Mouse (Mus musculus): ENCODE data around the gene Dlst. TPM values are rescaled to one million over a fixed set of nuclear protein-coding genes. Genes with fewer than 3 reads are reported as not detected.

The Dlst gene
- total RNA-seq (2021), result 100 to 1,000 TPM; 632 to 665 TPM

- peak; percentile 93 to 95 for DNase-seq
- intact Hi-C loops (cut with DNase I), result no loop called here
Observed at GRCm38 (mm10) chr12:85110698-85111592, at the start of gene Dlst, which contains the start of gene Prox2. Gene Dlst (plus strand): TSS chr12:85110833. Gene Prox2 (minus strand): TSS chr12:85110759.

DNA sequence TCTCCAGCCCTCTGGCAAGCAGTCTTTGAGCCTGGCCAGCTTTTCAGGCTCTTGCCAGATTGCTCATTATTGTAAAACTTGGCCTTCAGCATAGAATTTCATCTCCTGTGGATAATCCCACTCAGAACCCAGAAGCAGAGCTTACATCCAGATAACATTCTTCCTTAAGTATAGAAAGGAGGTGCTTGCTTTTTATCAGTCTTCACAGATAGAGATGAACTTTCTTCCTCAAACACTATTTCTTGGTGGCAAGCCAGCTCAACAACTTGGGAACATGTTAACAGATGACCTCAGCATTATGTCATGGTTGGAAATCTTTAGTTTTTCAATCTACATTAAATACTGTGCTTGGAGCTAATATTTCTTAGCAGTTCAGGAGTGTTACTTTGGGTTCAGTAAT, 39.6 kb upstream of the Dlst start:
- peak in 1 of 2 experiments; percentile 18 for DNase-seq
- intact Hi-C loops (cut with DNase I), result no loop called here

DNA sequence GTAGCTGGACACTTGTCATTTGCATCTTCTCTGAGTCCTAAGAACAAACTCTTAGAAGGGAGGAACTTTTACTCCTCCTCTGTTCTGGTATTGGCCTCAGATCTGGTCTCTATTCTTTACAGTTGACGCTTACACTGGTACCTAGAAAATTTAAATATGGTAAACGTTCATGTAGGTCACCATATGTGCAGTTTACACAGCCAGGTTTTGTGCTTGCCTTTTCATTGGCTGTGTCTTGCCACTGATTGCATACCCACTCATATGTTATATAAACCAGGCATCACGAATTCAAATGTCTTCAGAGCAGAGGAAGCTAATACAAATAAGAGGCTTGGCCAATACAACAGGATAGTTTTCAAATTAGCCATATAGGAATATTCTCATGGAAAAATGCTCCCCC, 33.5 kb upstream of the Dlst start:
- no peak for DNase-seq
- intact Hi-C loops (cut with DNase I), result no loop called here

DNA sequence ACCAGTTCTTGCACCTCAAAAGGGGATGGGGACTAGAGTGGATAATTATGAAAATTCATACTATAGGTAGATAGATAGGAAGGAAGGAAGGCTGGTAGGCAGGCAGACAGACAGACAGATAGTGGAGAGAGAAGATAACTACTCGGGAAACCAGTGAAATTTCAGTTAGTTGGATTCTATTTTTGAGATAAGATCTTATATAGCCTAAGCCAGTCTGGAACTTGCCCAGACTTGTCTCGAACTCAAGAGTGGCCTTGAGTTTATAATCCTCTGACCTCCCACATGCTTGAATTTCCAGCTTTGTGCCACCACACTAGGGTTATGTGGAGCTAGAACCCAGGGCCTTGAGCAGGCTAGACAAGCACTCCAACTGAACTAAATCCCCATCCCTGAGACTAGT, 26.4 kb upstream of the Dlst start:
- DNase-seq, result no peak
- intact Hi-C loops (cut with DNase I), result no loop called here

- intact Hi-C loops (cut with DNase I), result no loop called here
- DNase-seq, result no peak
Observed at GRCm38 (mm10) chr12:85084941-85085340, 25.7 kb upstream of the Dlst start.

DNA sequence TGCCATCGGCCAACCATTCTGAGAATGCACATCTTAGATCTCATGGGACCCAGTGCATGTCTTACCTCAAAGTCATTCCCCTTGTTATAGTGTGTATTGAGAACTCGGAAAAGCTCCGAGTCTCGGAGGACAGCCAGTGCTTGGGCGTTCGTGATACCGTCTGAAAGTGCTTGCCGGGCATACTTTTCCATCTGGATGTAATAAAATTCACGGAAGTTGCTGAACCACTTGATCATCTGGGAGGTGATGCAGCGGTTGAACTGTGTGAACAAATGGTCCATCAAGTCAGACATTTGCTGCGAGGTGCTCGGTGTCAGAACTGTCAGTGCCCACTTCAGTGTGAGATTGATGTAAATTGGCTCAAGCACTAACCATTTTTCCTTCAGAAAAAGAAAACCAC, 22.8 kb upstream of the Dlst start:
- intact Hi-C loops (cut with DNase I), result no loop called here
- no peak for DNase-seq

- intact Hi-C loops (cut with DNase I), result no loop called here
- DNase-seq, result no peak
Observed at GRCm38 (mm10) chr12:85091190-85091589, 19.4 kb upstream of the Dlst start.

DNA sequence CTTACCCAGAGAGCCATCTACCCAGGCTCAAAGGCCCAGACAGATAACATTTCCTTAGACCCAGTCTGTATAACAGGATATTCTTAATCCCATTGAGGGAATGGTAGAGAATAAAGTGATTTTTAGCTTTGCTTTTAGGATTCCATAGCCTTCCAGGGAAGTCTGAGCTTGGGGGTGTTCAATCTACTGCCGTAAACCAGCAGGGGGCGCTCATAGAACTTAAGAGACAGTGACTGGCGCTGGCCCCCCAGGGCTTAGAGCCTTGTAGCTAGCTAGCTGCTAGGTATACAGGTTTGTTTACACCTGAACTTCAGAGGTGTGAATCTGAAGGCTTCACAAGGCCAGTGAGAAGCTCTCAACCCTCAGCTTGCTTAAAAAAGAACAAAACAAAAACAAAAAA, 18.4 kb upstream of the Dlst start:
- peak; percentile 60 to 78 for DNase-seq
- intact Hi-C loops (cut with DNase I), result loop anchor here (1.0 kb wide), 1 partner anchor 213 kb away; no protein-coding TSS in a partner anchor

DNA sequence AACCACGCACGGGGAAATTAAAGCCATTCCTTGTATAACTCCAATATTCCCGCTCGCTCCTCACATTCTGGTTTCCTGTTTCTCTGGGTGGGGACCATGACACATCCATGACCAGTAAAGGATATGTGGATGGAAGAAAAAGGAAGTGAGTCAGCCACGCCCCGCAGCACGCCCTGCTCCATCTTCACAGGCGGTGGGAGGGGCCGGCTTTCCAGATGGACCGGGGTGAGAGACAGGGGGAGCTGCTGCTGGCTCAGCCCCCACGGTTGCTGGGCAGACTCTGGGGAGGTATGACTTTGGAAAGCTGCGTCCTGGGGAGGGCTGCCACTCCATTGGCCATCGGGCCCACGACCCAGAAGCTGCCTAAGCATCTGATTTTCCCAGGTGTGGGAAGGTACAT, 16.6 kb upstream of the Dlst start:
- DNase-seq, result peak; percentile 66 to 76
- intact Hi-C loops (cut with DNase I), result no loop called here

GRCm38 (mm10) chr12:85094706-85095105, 15.9 kb upstream of the Dlst start:
- DNase-seq, result peak; percentile 48 to 60
- intact Hi-C loops (cut with DNase I), result no loop called here

- DNase-seq, result peak in 1 of 2 experiments; percentile 21
- intact Hi-C loops (cut with DNase I), result no loop called here
Observed at GRCm38 (mm10) chr12:85095146-85095545, 15.5 kb upstream of the Dlst start.

DNA sequence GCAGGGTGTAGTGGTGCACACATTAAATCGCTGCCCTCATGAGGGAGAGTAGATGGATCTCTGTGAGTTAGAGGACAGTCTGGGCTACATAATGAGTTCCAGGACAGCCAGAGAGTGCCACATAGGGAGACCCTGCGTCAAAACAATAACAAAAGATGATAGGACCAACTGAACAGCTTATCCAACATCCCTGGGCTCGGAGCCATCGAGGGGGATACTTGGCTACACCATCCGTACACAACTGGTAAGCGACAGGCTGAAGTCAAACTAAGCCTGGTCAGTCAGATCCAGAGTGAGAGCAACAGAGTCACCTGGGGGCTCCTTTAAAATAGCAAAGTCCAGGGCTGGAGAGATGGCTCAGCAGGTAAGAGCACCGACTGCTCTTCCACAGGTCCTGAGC, 14.8 kb upstream of the Dlst start:
- DNase-seq, result no peak
- intact Hi-C loops (cut with DNase I), result no loop called here

DNA sequence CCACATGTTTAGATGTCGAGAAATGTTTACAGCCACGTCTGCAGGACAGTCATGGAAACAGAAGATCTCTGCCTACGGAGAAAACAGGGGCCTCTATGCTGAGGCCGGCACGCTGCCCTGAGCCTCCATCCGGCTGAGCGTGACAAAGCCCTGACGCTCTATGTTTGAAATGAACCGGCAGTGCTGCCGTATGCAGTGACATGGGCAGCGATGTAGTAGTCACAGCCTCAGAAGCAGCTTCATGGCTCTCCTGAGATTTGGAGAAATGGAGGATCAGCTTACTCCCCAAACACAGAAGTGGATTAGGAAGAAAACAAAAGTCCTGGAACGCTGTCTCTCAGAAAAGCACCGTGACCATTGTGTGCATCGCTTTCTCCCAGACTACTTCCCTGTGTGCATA, 9.6 kb upstream of the Dlst start:
- no peak for DNase-seq
- intact Hi-C loops (cut with DNase I), result no loop called here

DNA sequence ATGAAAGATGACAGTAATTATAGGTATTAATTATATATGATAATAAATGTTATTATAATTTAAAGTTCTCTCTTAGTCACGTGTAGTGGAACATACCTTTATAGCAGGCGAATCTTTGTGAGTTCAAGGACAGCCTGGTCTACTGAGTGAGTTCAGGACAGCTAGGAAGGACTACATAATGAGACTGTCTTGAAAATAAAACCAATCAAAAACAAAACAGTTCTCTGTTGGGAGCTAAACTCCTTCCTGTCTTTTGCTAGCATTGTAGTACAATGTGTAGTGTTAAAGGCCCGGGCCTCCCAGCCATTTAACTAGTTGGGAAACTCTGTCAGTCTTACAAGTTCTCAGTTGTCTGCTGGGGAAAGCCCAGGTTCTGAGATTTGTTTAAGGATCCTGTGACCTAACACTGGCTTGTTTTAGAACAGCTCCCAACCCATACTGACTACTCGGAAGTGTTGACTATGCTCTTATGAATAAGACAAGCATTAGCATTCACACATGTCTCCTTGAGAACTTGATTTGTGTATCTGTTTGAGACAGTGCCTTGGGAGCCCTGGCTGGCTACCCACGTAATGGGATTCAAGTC, 9.0 kb upstream of the Dlst start:
- DNase-seq, result no peak
- intact Hi-C loops (cut with DNase I), result no loop called here

GRCm38 (mm10) chr12:85103096-85103495, 7.5 kb upstream of the Dlst start:
- no peak for DNase-seq
- intact Hi-C loops (cut with DNase I), result no loop called here

- intact Hi-C loops (cut with DNase I), result no loop called here
- DNase-seq, result no peak
Observed at GRCm38 (mm10) chr12:85104789-85105188, 5.8 kb upstream of the Dlst start.

DNA sequence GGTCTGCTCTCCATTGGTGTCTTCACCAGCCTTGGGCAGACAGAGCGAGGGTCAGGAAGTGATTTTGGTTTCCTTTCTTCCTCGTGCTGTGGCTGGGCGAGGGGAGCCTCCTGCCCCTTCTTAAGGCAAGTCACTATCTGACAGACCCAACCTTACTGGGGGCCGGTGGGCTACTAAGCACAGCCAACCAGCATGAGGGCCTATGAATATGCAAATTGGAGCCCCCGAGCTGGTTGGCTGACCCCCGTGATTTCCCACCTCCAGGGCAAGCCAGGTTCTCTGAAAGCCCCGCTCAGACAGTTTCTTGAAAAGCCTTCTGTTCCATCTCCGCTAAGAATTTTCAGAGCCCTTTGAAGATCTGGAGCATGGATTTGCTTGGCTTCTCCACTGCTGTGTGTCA, 4.3 kb upstream of the Dlst start:
- no peak for DNase-seq
- intact Hi-C loops (cut with DNase I), result no loop called here

DNA sequence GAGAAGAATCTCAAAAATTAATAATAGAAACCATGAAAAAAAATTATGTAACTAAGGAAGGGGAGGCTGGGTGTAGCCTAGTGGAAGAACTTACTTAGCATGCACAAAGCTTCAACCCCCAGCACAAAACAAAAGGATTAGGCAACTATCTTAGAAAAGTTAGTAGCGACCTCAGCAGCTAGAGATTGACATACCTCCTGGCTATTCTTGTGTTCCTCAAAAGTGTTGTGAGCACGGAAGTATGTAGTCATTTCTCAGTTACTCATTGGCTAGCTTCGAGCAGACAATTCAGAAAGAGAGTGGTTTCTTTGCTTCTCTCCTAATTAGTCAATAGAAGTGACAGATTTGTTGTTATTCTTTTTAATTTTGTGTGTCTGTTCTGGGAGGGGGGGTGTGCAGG, 2.0 kb upstream of the Dlst start:
- DNase-seq, result no peak
- intact Hi-C loops (cut with DNase I), result no loop called here

GRCm38 (mm10) chr12:85109426-85109825, 1.2 kb upstream of the Dlst start:
- intact Hi-C loops (cut with DNase I), result no loop called here
- no peak for DNase-seq

DNA sequence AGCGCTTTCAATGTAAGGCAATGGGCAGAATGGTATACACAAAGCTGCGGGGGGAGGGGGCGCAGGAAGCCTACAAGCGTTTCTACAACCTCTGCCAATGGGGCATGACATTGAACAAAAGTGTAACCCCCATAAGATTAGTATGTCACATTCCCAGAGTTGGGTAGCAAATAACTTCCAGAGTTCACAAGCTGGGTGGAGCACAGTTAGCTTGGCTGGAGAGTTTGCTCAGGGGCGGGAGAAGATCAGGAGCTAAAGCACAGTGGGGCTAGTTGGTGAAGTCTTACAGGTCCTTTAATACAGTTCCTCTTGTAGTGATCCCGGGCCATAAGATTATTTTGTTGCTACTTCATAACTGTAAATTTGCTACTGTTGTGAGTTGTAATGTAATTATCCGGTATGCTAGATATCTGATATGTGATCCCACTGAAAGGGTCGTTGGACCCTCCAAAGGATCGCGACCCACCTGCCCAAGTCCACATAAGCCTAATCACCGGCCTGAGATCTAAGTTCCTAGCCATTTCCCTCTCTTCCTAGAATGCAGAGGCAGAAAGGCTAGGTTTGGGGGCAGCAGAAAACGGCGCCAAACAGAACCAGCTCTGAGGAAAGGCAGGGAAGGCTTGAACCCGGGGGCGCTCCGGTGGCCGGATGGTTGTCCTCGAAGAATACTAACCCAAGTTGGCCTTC, 479 bp upstream of the Dlst start:
- intact Hi-C loops (cut with DNase I), result no loop called here
- DNase-seq, result peak; percentile 41 to 47

DNA sequence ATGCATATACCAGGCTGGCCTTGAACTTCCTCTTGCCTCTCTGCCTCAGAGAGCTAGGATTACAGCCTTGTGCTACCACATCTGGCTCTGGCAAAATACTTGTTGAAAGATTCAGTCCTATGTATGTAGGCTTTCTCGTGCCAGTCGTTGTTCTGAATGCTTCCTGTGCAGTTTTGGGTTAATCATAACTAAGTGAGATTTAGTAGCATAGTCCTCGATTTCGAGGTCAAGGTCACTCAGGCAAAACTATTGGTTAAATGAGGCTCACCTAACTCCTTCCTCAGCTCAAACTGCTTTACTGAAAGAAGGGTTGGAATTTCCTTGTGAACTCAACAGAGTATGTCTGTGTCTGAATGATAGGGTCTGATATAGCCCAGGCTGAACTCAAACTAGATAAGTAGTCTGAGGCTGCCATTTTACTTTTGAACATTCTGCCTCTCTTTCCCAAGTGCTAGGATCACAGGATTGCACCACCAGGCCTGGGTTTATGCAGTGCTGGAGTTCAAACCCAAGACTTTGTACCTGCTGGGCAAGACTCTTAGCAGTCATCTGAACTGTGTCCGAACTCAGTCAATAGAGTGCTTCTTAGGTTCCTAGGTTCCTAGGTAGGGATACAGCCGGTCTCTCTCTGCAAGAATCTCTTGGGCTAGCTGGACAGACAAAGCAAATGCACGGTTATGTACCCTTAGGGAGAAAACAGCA, 2.1 kb downstream of the Dlst start:
- intact Hi-C loops (cut with DNase I), result no loop called here
- no peak for DNase-seq
